Comparison of ENCODE assay signal across 22 mouse cellular contexts in the genomic region with DNA sequence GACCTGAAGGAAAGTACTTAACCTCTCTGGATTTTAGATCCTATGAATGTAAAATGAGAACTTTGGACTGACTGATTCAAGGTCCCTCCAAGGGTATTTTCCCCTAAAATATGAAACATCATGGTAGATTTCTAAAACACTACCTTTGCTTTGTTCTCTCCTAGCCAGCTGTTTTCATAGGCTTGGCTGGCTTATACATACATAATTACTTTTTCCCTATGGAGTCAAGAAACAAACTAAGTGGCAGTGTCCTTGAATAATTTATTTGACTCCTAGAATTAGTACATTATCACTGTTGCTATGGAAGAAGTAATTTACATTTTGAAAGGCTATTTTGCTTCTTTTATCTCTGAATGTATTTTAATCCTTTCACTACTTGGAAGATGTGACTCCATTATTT.
"Had no signal": no experiment of that assay in that cellular context is flagged by ENCODE, and none has a peak within 500 bp of the region (broad histone marks: within the 10 kb centered on the region; RNA-seq: fewer than 3 reads in every experiment).

No protein-coding gene starts in this region.

- H3K27ac ChIP-seq: kidney, postnatal 0 days; layer of hippocampus, adult 2 months; limb, embryonic 10.5 days; limb, embryonic 13.5 days; liver, embryonic 12.5 days; liver, embryonic 15.5 days; lung, embryonic 15.5 days; neural tube, embryonic 12.5 days; neural tube, embryonic 15.5 days; stomach, postnatal 0 days had no signal

- DNase-seq: kidney, adult 2 months; kidney, postnatal 25 days; layer of hippocampus, adult 9-11 months; liver; lung, adult 18-20 months; lung, postnatal 10 days; lung, postnatal 36 days; thymus, adult 2 months; thymus, postnatal 25 days had no signal

- H3K4me3 ChIP-seq: layer of hippocampus, adult 2 months; limb, embryonic 10.5 days; limb, embryonic 13.5 days; liver, embryonic 12.5 days; liver, embryonic 15.5 days; lung, embryonic 15.5 days; megakaryocyte, embryonic 14.5 days; neural tube, embryonic 12.5 days; neural tube, embryonic 15.5 days had no signal

- H3K36me3 ChIP-seq: limb, embryonic 10.5 days; limb, embryonic 13.5 days; liver, embryonic 12.5 days; liver, embryonic 15.5 days; lung, embryonic 15.5 days; neural tube, embryonic 12.5 days; neural tube, embryonic 15.5 days had no signal

- H3K4me1 ChIP-seq: limb, embryonic 10.5 days; limb, embryonic 13.5 days; liver, embryonic 12.5 days; liver, embryonic 15.5 days; lung, embryonic 15.5 days; megakaryocyte, embryonic 14.5 days; neural tube, embryonic 12.5 days; neural tube, embryonic 15.5 days had no signal

- H3K4me2 ChIP-seq: limb, embryonic 13.5 days; liver, embryonic 12.5 days; liver, embryonic 15.5 days; lung, embryonic 15.5 days; neural tube, embryonic 12.5 days; neural tube, embryonic 15.5 days had no signal

- H3K27me3 ChIP-seq: limb, embryonic 13.5 days; liver, embryonic 12.5 days; liver, embryonic 15.5 days; lung, embryonic 15.5 days; megakaryocyte, embryonic 14.5 days; neural tube, embryonic 12.5 days; neural tube, embryonic 15.5 days had no signal

- H3K9me3 ChIP-seq: limb, embryonic 10.5 days; limb, embryonic 13.5 days; liver, embryonic 12.5 days; liver, embryonic 15.5 days; lung, embryonic 15.5 days; megakaryocyte, embryonic 14.5 days; neural tube, embryonic 12.5 days; neural tube, embryonic 15.5 days had no signal

- H3K9ac ChIP-seq: limb, embryonic 13.5 days; liver, embryonic 12.5 days; liver, embryonic 15.5 days; lung, embryonic 15.5 days; neural tube, embryonic 12.5 days; neural tube, embryonic 15.5 days had no signal

- ATAC-seq: inflammation-experienced regulatory T-cells, adult 6 months; intestine, embryonic 16.5 days; liver, embryonic 12.5 days had no signal
